Mouse (Mus musculus) spleen, adult 2 months (tissue): ENCODE measurements around the gene Cdh3.

Source experiments
- CTCF ChIP-seq: fragments of 200-500 bp; IDR thresholded peaks from 2 replicates; pipeline ENCODE4 v1.5.1; 2011; ENCODE audit warnings: mild to moderate bottlenecking, inconsistent platforms; ENCODE audit not compliant: insufficient read depth, insufficient read length, insufficient replicate concordance; ENCODE audit errors: extremely low read depth
- POLR2A ChIP-seq: fragments of 200-500 bp; IDR thresholded peaks from 2 replicates; pipeline ENCODE4 v1.6.1; 2011; ENCODE audit warnings: low read depth, low read length, inconsistent platforms

- TF ChIP-seq POLR2A (no peak), CTCF (peak; percentile 41; the same call in 1 of the 2 replicates)
Measured at GRCm38 (mm10) chr8:106534449-106534848, 23.8 kb downstream of the Cdh3 start.
